Mouse (Mus musculus): ENCODE measurements around the gene Gm2115. TPM values are rescaled to one million over a fixed set of nuclear protein-coding genes. Genes with fewer than 3 reads are reported as not detected.

Gene Gm2115
- polyA plus RNA-seq, 1 experiment from 2014 or later = 2.3 TPM

DNA sequence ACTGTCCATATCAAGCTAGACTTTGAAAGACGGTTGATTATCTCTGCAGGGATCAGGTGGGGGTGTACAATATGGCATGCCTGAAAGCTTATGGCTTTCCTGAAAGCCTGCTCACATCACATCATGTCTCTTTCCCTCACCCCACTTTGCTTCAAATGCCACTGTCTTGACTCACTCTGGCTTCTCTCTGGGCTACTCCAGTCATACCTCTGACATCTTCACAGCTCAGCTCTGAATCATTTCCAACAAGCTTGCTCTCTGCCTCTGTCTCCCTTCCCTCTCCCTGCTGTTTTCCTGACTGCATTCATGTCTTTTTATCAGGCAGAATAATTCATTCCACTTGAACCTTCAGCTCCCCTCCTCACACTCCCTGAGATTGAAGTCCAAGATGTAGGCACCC, 7.4 kb upstream of the Gm2115 start:
- DNase-seq (ENCODE audit: low spot score) (no peak), ATAC-seq (ENCODE audit: low FRiP score, low TSS enrichment) (no peak)
- Histone ChIP-seq H3K4me3 (ENCODE audit: low read depth, low read length) (no peak overlapping the region), H3K4me1 (replicated peaks; ENCODE audit: control insufficient read depth, insufficient read depth) (no peaks in the 10 kb centered on the region), H3K27ac (replicated peaks) (no peak overlapping the region), H3K4me2 (replicated peaks; ENCODE audit: low read depth) (no peak overlapping the region), H3K27me3 (ENCODE audit: control insufficient read depth, insufficient read depth, low read length) (no peaks in the 10 kb centered on the region), H3K36me3 (ENCODE audit: control insufficient read depth, insufficient read depth, low read length) (no peaks in the 10 kb centered on the region), H3K9ac (ENCODE audit: low read length) (no peak overlapping the region), H3K9me3 (ENCODE audit: control insufficient read depth, low read length) (no peaks in the 10 kb centered on the region)
- TF ChIP-seq EP300 (optimal IDR thresholded peaks at IDR 0.05) (no peak), CTCF (IDR thresholded peaks at IDR 0.05; ENCODE audit: low read depth) (no peak)
- WGBS = 84% methylated on average over 1 of the region's 1 CpGs

DNA sequence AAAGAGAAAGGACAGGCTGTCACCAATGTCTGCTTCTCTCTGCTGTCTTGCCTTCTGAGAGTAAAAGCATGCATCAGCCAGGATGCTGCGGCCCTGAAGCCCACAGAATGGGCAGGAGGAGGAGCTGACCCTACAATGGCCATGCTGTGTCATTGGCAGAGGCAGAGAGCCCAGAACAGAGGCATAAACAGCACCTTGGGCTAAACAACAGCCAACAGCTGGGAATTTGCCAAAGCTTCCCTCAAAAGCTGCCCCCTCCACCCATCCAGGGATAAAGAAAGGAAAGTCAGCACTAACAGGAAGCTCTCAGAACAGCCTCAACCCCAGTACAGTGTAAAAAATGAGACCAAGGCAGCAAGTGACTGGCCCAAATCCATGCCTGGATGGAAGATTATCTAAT, 6.3 kb upstream of the Gm2115 start:
- Histone ChIP-seq H3K9me3 (ENCODE audit: control insufficient read depth, low read length) (no peaks in the 10 kb centered on the region), H3K27ac (replicated peaks) (no peak overlapping the region), H3K9ac (ENCODE audit: low read length) (no peak overlapping the region), H3K4me1 (replicated peaks; ENCODE audit: control insufficient read depth, insufficient read depth) (no peaks in the 10 kb centered on the region), H3K36me3 (ENCODE audit: control insufficient read depth, insufficient read depth, low read length) (no peaks in the 10 kb centered on the region), H3K4me3 (ENCODE audit: low read depth, low read length) (no peak overlapping the region), H3K4me2 (replicated peaks; ENCODE audit: low read depth) (no peak overlapping the region), H3K27me3 (ENCODE audit: control insufficient read depth, insufficient read depth, low read length) (no peaks in the 10 kb centered on the region)
- 45% methylated on average over 1 of the region's 1 CpGs for WGBS
- ATAC-seq (ENCODE audit: low FRiP score, low TSS enrichment) (no peak), DNase-seq (ENCODE audit: low spot score) (no peak)
- TF ChIP-seq CTCF (IDR thresholded peaks at IDR 0.05; ENCODE audit: low read depth) (no peak), EP300 (optimal IDR thresholded peaks at IDR 0.05) (no peak)

DNA sequence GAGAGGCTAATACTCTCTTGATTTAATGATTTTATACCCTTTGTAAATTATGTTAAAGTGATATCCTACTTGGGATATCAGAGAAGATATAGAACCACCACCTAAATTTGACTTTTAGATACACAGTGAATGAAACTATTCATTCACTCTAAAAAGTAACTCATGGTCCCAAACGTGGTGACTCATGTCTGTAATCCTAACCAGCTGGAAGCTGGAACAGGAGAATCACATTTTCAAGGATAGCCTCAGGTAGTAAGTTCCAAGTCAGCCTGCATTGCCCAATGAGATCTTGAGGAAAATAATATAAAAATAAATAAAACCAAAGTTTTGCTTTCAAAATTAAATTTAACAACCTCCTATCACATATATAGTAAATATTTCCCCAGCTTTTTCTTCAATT, 2.6 kb upstream of the Gm2115 start:
- no peak overlapping the region for H3K27ac ChIP-seq (replicated peaks)
- H3K27me3 ChIP-seq (ENCODE audit: control insufficient read depth, insufficient read depth, low read length) = no peaks in the 10 kb centered on the region
- no peak overlapping the region for H3K4me3 ChIP-seq (ENCODE audit: low read depth, low read length)
- H3K36me3 ChIP-seq (ENCODE audit: control insufficient read depth, insufficient read depth, low read length) = no peaks in the 10 kb centered on the region
- DNase-seq (ENCODE audit: low spot score) (no peak), ATAC-seq (ENCODE audit: low FRiP score, low TSS enrichment) (no peak)
- no peaks in the 10 kb centered on the region; the same call in 1 of the 2 replicates for H3K4me1 ChIP-seq (replicated peaks; ENCODE audit: control insufficient read depth, insufficient read depth)
- 27% methylated on average over 1 of the region's 1 CpGs for WGBS
- TF ChIP-seq EP300 (optimal IDR thresholded peaks at IDR 0.05) (no peak), CTCF (IDR thresholded peaks at IDR 0.05; ENCODE audit: low read depth) (no peak)
- H3K9me3 ChIP-seq (ENCODE audit: control insufficient read depth, low read length) = no peaks in the 10 kb centered on the region
- H3K4me2 ChIP-seq (replicated peaks; ENCODE audit: low read depth) = no peak overlapping the region
- no peak overlapping the region for H3K9ac ChIP-seq (ENCODE audit: low read length)

DNA sequence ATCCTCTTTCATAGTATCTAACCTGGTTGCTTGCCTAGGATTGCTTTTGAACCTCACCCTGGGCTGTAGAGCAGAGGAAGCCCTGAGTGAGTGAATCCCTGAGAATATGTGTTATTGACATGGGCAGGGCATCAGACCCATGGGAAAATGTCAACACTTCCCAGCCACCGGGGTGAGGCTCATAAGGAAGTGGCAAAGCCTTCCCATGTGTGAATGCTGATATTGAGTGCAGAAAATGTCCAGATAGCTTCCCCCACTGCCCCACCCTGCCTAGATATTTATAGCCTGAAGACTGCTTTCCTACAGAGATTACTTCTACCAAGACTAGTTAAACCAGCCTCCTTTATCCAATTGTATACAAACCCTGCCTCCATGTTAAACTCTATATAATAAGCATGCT, 4.0 kb downstream of the Gm2115 start:
- ATAC-seq (ENCODE audit: low FRiP score, low TSS enrichment) (peak; percentile 75), DNase-seq (ENCODE audit: low spot score) (peak; percentile 26)
- no peak overlapping the region for H3K4me3 ChIP-seq (ENCODE audit: low read depth, low read length)
- H3K27ac ChIP-seq (replicated peaks) = no peak overlapping the region
- WGBS = 44% methylated on average over 1 of the region's 1 CpGs
- no peaks in the 10 kb centered on the region for H3K27me3 ChIP-seq (ENCODE audit: control insufficient read depth, insufficient read depth, low read length)
- H3K9me3 ChIP-seq (ENCODE audit: control insufficient read depth, low read length) = no peaks in the 10 kb centered on the region
- H3K36me3 ChIP-seq (ENCODE audit: control insufficient read depth, insufficient read depth, low read length) = no peaks in the 10 kb centered on the region
- H3K9ac ChIP-seq (ENCODE audit: low read length) = no peak overlapping the region
- H3K4me1 ChIP-seq (replicated peaks; ENCODE audit: control insufficient read depth, insufficient read depth) = no peaks in the 10 kb centered on the region; the same call in none of the 2 replicates
- TF ChIP-seq CTCF (IDR thresholded peaks at IDR 0.05; ENCODE audit: low read depth) = no peak
- no peak for TF ChIP-seq EP300 (optimal IDR thresholded peaks at IDR 0.05)
- no peak overlapping the region for H3K4me2 ChIP-seq (replicated peaks; ENCODE audit: low read depth)

DNA sequence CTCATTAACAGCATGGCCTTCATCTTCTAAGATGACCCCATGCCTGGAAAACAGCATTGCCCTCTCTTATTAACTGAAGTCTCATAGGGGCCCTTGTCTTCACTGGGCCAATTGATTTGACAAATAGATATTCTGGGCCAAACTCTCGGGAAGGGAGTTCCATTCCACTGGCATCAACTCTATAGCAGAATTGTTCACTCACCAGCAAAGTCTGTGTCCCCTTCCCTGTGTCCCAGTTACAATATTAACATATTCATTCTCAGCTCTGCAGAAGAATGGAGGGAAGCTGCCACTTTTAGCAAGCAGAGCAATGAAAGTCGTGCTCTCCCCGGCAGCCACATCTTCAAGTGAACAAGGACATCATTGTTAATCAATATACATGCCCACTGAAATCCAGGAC, 5.9 kb downstream of the Gm2115 start:
- DNase-seq (ENCODE audit: low spot score) (no peak), ATAC-seq (ENCODE audit: low FRiP score, low TSS enrichment) (no peak)
- Histone ChIP-seq H3K36me3 (ENCODE audit: control insufficient read depth, insufficient read depth, low read length) (no peaks in the 10 kb centered on the region), H3K9ac (ENCODE audit: low read length) (no peak overlapping the region), H3K9me3 (ENCODE audit: control insufficient read depth, low read length) (no peaks in the 10 kb centered on the region), H3K4me2 (replicated peaks; ENCODE audit: low read depth) (no peak overlapping the region), H3K4me3 (ENCODE audit: low read depth, low read length) (no peak overlapping the region), H3K4me1 (replicated peaks; ENCODE audit: control insufficient read depth, insufficient read depth) (no peaks in the 10 kb centered on the region; the same call in 1 of the 2 replicates), H3K27me3 (ENCODE audit: control insufficient read depth, insufficient read depth, low read length) (no peaks in the 10 kb centered on the region), H3K27ac (replicated peaks) (no peak overlapping the region)
- WGBS = 74% methylated on average over 3 of the region's 3 CpGs
- TF ChIP-seq EP300 (optimal IDR thresholded peaks at IDR 0.05) (no peak), CTCF (IDR thresholded peaks at IDR 0.05; ENCODE audit: low read depth) (no peak)

DNA sequence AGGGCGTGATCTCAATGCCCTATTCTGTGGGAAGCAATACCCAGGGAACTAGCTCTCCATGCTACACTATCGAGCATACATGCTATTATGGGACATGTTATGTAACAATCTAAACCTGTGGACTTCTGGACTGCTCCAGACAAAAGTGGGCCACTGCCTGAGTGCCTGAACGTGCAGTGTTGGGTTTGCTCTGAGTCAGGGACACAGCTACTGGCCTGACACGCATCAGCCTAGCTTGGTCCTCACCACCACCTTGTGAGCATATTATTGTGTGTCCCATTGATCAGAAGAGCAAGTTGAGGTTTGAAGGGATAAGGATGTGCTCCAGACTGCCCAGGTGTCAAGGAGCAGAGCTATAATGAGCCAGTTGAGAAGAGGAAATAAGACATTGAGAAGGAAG, 16.2 kb downstream of the Gm2115 start:
- ATAC-seq (ENCODE audit: low FRiP score, low TSS enrichment) (no peak), DNase-seq (ENCODE audit: low spot score) (no peak)
- no peaks in the 10 kb centered on the region for H3K27me3 ChIP-seq (ENCODE audit: control insufficient read depth, insufficient read depth, low read length)
- H3K4me3 ChIP-seq (ENCODE audit: low read depth, low read length) = no peak overlapping the region
- H3K9me3 ChIP-seq (ENCODE audit: control insufficient read depth, low read length) = no peaks in the 10 kb centered on the region
- no peaks in the 10 kb centered on the region for H3K36me3 ChIP-seq (ENCODE audit: control insufficient read depth, insufficient read depth, low read length)
- no peaks in the 10 kb centered on the region for H3K4me1 ChIP-seq (replicated peaks; ENCODE audit: control insufficient read depth, insufficient read depth)
- H3K9ac ChIP-seq (ENCODE audit: low read length) = no peak overlapping the region
- H3K27ac ChIP-seq (replicated peaks) = no peak overlapping the region
- no peak overlapping the region for H3K4me2 ChIP-seq (replicated peaks; ENCODE audit: low read depth)
- TF ChIP-seq EP300 (optimal IDR thresholded peaks at IDR 0.05) = no peak
- TF ChIP-seq CTCF (IDR thresholded peaks at IDR 0.05; ENCODE audit: low read depth) = no peak
- WGBS = 80% methylated on average over 4 of the region's 4 CpGs

All from stomach, postnatal 0 days (tissue).